Mouse (Mus musculus): ENCODE data around the gene Gm1113.

DNA sequence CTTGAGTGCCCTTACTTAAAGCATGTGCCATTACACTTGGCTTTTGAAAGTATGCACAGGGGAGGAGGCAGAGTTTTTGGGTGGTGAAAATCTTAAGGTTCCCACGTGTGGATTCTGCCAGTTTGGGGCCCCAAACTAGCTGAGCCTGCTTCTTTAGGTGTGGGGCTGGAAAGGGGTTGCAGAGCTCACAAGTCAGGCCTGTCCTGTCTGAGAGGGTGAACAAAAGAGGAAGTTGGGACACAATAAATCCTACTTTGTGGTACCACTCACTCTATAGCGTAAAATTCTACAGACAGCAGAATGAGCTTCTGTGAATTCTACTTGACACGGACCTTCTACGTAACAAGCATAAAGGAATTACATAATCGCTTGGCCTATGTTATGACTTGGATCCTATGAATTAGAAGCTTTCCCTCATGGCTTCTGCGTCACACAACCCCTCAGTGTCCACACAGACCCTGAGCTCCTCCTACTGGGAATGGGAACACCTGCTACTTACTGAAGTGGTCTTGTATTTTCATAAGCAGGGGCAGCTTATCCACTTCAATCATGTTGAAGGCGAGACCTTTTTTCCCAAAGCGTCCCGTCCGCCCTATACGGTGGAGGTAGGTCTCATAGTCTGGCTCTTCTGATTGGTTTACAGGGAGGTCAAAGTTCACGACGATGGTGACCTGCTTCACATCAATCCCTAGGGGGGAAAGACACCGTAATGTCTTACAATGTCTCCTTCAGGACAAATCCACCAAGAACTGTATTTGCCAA is 25.2 kb upstream of the Gm1113 start:
- TF ChIP-seq GATA1 (IDR thresholded peaks at IDR 0.05; ENCODE audit: borderline replicate concordance, low read length) = no peak
- TF ChIP-seq FLI1 (IDR thresholded peaks at IDR 0.05; ENCODE audit: low read length) = no peak
